Mouse (Mus musculus): ENCODE measurements around the gene Sbk1.

- TF ChIP-seq POLR2A (IDR thresholded peaks at IDR 0.05; ENCODE audit: borderline replicate concordance, control insufficient read depth, low read depth, low read length): no peak
- no peak for TF ChIP-seq CTCF (IDR thresholded peaks at IDR 0.05; ENCODE audit: control insufficient read depth, insufficient read depth, low read length)
These were observed 16.2 kb downstream of the Sbk1 start for GRCm38 (mm10) chr7:126288571-126289091.

Measured in bone marrow, adult 2 months (tissue).